Mouse (Mus musculus) brown adipose tissue, adult 24 weeks (tissue): ENCODE measurements around the gene Gm13023. TPM values are rescaled to one million over a fixed set of nuclear protein-coding genes. Genes with fewer than 3 reads are reported as not detected.
"Not testable (repeated sequence)": the region's sequence is repeated elsewhere in the genome, so short reads cannot be mapped to it uniquely, and the experiment has no call there.

Experiments used
- H3K27ac ChIP-seq: fragments of 200-500 bp; replicated peaks from 2 replicates; pipeline ENCODE4 v1.5.1; 2012; ENCODE audit warnings: low read depth, mild to moderate bottlenecking, low read length
- H3K4me1 ChIP-seq: fragments of 200-500 bp; 2 replicates; pipeline ENCODE4 v1.6.1; 2012; ENCODE audit warnings: low read length, mixed read lengths; ENCODE audit not compliant: control insufficient read depth, insufficient read depth, insufficient read length
- H3K4me3 ChIP-seq: fragments of 200-500 bp; 2 replicates; pipeline ENCODE4 v1.5.1; 2012; ENCODE audit warnings: low read depth, mild to moderate bottlenecking, low read length, moderate library complexity; ENCODE audit not compliant: insufficient read depth
- polyA plus RNA-seq: library from polyadenylated mRNA; stranded (reverse); fragments of >200 nt; gene quantifications from 2 replicates; pipeline ENCODE4 v1.2.4, GENCODE M21; 2012; ENCODE audit not compliant: missing spikeins, insufficient read depth, insufficient read length

The Gm13023 gene
- polyA plus RNA-seq = not detected in 2 replicates

- H3K27ac ChIP-seq, H3K4me1 ChIP-seq, H3K4me3 ChIP-seq: not testable (repeated sequence)
These were observed at the start of gene Gm13023 for GRCm38 (mm10) chr4:143789052-143789451. Gene Gm13023 (plus strand): TSS chr4:143789352.

GRCm38 (mm10) chr4:143815993-143816392 is 26.8 kb downstream of the Gm13023 start, which contains the start of gene Gm13084:
Gene Gm13084 (minus strand): TSS chr4:143816093.
- H3K4me1 ChIP-seq = no peaks in the 10 kb centered on the region
- H3K4me3 ChIP-seq = no peak within 1 kb of the TSS
- H3K27ac ChIP-seq = no peak within 1 kb of the TSS

Other genes with a start within 250 kb of the Gm13023 start
- not detected in 2 replicates for gene BC080695, start 237.7 kb upstream of the Gm13023 start, polyA plus RNA-seq
- not detected in 2 replicates for gene Gm13057, start 237.6 kb upstream of the Gm13023 start, polyA plus RNA-seq
- not detected in 2 replicates for gene Gm13083, start 174.3 kb upstream of the Gm13023 start, polyA plus RNA-seq
- not detected in 2 replicates for gene Gm13088, start 132.1 kb upstream of the Gm13023 start, polyA plus RNA-seq
- not detected in 2 replicates for gene Gm13089, start 86.6 kb upstream of the Gm13023 start, polyA plus RNA-seq
- not detected in 2 replicates for gene Gm13078, start 69.9 kb upstream of the Gm13023 start, polyA plus RNA-seq
- gene Gm13084, start 26.7 kb downstream of the Gm13023 start, polyA plus RNA-seq = not detected in 2 replicates
- not detected in 2 replicates for gene Gm13103, start 57.1 kb downstream of the Gm13023 start, polyA plus RNA-seq
- not detected in 2 replicates for gene Pramef6, start 111.0 kb downstream of the Gm13023 start, polyA plus RNA-seq
- gene Pramef25, start 161.7 kb downstream of the Gm13023 start, polyA plus RNA-seq = not detected in 2 replicates
- gene Gm13101, start 177.6 kb downstream of the Gm13023 start, polyA plus RNA-seq = not detected in 2 replicates
- gene Pramef17, start 205.0 kb downstream of the Gm13023 start, polyA plus RNA-seq = not detected in 2 replicates